Mouse (Mus musculus): Measurements from ENCODE around the gene Il12rb2. TPM values are rescaled to one million over a fixed set of nuclear protein-coding genes. Genes with fewer than 3 reads are reported as not detected.

Gene Il12rb2
- total RNA-seq, 2 experiments from 2014 or later: 0.17 to 0.49 TPM

Other genes with a start within 250 kb of the Il12rb2 start
- gene Serbp1, start 138.0 kb downstream of the Il12rb2 start, total RNA-seq (2021): 100 to 1,000 TPM; 191 to 198 TPM
- not detected for gene Il23r, start 115.7 kb upstream of the Il12rb2 start, total RNA-seq (2021)
- gene Tacstd2, start 159.6 kb upstream of the Il12rb2 start, total RNA-seq (2021): under 1 TPM; 0.12 to 0.17 TPM

Data from heart, postnatal 14 days (tissue).